Mouse (Mus musculus) ZHBTc4 (cell line): ENCODE measurements around the gene Gpcpd1.

Experiments used
- DNase-seq: peaks from one replicate; pipeline ENCODE4 v3.0.0-alpha.2; 2011; ENCODE audit warnings: low read depth, low spot score

Gene Gpcpd1

DNA sequence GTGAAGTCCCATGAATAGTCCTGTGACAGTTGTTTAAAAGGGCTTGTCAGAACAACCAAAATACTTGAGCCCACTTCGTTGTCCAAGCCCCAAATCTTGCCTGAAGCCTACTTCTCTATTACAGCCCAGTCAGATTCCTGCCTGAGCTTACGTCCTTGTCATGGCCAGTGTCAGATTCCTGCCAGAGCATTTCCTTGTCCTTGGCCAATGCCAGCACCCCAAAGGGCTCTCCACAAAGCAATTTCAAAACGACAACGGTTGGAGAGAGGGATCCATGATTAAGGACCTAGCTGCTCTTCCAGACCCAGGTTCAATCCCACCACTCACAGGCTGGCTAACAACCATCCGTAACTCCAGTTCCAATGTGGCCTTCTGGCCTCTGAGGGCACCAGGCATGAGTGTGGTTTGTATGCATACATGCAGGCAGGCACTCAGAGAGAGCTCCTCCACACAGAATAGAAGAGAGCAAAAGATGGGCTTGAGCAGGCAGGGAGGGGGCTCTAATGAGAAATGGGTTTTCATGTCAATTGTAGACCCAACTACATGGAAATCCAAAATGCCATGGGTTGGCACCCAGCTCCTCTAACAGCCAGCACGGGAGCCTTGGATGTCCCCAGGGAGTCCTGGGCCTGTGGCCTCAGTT is 70.2 kb downstream of the Gpcpd1 start:
- DNase-seq, result no peak

- peak; percentile 78 for DNase-seq
Observed at GRCm38 (mm10) chr2:132516130-132517030, 71.1 kb downstream of the Gpcpd1 start.

DNA sequence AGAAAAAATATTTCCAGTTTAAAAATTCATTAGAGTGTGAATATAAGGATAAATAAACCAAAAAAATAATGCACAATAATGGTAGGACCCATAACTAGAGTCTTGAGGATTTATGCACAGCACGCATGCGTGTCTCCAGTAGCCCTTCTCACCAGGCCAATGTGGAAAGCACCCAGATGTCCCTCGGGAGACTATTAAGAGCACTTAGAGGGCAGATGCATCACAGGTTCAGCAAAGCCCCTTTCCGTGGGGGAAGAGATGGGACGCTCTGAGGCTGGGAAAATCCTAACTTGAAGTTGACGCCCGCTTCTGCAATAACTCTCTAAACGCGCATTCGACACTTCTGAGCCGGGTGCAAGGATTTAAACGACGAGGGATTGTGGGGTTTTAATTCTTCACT is 71.9 kb downstream of the Gpcpd1 start:
- no peak for DNase-seq

DNA sequence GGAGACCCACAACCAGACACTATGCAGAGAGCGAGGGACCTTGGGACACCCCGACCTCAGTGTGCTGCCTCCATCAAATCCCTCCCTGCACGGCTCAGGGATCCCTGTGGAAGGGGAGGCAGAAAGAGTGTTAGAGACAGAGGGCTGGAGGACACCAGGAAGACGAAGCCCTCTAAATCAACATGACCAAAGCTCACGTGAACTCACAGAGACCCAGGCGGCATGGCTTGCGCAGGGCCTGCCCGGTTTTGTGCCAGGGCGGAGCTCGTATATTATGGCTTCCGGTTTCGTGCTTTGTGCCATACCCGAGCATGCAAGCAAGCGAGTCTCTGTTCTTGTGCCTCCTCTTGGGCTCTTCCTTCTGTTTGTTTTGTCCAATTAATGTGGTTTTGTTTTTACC is 72.5 kb downstream of the Gpcpd1 start:
- DNase-seq, result peak; percentile 24

- DNase-seq, result no peak
Observed at GRCm38 (mm10) chr2:132514353-132514752, 73.2 kb downstream of the Gpcpd1 start.

DNA sequence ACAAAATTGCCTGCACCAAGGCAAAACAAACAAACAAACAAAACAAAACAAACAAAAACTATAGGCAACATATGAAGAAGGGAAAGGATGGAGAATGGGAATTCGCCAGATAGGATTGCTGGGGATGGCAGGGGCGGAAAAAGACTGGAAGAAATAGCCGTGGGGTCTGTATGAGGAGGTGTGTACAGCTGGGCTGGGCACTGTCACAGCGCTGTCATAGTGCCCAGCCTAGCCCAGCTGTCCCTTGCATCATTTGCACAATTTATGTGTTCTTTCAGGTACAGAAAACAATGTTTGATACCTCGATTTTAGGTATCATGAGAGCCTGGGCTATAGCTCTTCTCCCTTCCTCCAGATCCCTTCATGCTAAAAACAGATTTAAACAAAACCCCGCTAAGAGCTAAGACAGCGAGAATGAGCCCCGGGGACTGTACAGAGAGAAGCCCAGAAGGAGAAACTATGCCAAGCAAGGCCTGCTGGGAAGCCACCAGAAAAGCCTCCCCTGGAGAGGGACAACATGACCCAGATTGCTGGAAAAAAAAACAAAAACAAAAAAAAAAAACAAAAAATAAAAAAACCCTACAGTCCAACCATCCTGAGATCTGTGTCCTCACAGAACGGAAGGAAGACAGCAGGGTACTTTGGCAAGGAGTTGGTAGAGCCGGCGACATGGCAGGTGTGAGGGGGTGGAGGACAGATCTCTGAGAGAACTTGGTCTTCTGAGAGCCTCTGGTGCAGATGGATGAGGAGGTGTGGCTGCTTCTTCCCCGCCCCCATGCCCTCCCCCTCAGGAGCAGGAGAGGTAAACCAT is 74.0 kb downstream of the Gpcpd1 start:
- no peak for DNase-seq

DNA sequence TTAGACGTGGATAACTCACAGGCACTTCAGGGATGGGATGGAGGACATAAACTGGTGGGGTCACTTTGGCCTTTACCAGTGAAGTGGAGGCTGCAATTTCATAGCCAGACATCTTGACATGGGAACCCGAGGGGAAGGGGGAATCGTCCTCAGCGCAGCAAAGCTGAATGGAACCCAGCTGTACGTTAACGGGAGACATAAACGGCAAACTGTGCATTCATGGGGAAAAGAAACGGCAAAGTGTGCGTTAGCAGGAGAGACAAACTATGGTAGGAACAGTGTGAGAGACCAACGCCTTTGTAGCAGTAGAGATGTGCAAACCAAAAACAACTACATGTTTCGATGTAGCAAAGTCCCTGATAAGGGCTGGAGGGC is 74.6 kb downstream of the Gpcpd1 start:
- DNase-seq, result no peak

- no peak for DNase-seq
Observed at GRCm38 (mm10) chr2:132512051-132512976, 75.2 kb downstream of the Gpcpd1 start.

DNA sequence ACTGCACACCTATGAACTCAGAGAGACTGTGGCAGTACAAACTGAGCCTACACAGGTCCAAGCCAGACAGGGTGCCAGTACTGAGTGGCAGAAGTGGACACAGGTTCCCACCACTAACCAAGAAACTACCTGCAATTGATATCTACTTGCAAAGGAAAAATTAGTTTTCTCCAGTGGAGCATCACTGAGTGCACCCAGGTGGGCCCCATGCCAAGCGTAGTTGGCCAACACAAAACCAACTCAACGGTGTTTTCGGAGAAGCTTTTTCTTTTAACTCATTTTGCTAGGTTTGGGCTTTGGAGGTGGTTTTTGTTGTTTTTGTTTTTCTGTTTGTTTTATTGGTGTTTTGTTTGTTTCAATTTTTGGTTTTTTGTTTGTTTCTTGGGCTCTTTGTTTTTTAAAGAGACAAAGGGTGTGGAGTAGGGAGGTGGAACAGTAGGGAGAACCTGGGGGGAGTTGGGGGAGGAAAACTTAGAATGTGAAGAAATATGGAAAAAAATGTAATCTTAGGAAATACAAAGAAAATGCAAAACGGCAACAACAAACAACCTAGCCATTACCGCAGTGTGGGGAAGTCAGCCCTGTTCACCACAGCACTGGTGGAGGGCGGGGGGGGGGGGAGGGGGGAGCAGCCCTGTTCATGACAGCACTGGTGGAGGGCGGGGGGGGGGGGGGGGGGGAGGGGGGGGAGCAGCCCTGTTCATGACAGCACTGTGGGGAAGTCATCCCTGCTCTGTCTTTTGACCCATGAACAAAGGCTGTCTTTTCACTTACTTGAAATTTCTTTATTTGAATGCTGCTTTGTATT is 76.3 kb downstream of the Gpcpd1 start:
- no peak for DNase-seq

DNA sequence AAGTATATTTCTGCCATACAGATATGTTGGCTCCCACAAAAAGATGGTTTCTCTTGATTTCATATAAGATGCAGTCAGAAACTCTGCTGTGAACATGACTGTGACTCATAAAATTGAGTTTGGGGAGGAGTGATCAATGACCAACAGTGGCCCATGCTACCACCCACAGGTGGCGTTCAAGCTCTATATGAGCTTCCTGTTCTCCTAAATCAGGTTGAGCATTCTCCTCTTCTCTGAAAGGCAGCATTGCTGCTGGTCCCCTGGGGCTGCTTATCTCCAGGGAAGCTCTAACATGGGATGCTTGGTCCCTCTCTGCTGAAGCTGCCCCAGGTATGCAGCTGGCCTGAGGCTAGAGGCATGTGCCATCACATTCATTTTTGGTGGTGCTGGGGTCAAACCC is 77.8 kb downstream of the Gpcpd1 start:
- no peak for DNase-seq

DNA sequence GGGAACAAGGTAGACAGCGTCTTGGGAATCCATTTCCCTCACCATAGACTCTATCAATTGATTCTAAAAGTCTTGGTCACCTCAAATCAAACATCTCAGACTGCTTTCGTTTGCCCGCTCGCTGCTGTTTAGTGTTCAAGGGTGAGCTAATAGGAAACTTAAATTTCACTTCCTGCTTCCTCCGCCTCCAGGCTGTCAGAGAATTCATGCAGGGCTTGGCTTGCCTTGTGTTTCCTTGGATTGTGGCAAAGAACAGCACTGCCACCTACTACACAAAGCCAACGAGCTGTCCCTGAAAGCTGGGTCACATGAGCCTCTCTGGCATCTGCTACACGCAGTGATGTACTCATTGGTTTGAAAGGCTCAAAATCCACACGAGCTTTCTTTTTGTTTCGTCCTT is 78.3 kb downstream of the Gpcpd1 start:
- DNase-seq, result no peak

- no peak for DNase-seq
Observed at GRCm38 (mm10) chr2:132507521-132507920, 80.0 kb downstream of the Gpcpd1 start.

DNA sequence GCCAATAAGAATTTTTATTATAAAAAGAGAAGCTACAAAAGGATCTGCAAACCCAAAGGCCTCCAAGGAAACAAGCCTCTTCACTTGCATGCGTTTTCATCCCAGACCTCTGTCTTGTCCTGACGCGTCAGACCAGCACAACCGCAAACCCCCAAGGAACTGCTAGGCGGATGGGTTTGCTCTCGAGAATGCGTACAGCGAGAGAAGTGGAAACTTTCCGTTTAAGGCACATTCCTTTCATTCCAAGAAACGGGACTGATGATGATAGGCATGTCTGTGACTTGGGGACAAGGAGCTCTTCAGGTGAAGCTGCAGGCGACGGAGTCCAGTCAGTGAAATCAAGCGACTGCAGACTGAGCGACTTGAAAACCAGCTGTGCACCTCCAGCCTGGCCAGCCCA is 80.4 kb downstream of the Gpcpd1 start:
- peak; percentile 69 for DNase-seq

DNA sequence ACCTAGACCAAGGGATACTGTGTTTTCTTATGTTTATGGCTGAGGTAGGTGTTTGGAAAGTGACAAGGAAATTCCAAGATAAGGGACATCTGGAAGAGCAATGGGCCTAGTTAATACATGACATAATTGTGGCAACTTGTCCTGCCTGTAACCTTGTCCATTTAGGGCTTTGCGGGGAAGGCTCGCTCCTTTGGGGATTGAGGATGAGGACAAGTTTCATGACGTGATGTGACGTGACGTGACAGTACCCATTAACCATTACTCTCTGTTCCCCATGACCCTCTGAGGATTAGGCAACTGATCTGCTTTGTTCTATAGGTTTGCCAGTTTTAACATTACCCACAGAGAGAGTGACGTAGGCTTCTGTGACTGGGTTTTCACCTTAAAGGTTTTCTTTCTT is 81.7 kb downstream of the Gpcpd1 start:
- no peak for DNase-seq

- no peak for DNase-seq
Observed at GRCm38 (mm10) chr2:132498344-132498743, 89.2 kb downstream of the Gpcpd1 start.

DNA sequence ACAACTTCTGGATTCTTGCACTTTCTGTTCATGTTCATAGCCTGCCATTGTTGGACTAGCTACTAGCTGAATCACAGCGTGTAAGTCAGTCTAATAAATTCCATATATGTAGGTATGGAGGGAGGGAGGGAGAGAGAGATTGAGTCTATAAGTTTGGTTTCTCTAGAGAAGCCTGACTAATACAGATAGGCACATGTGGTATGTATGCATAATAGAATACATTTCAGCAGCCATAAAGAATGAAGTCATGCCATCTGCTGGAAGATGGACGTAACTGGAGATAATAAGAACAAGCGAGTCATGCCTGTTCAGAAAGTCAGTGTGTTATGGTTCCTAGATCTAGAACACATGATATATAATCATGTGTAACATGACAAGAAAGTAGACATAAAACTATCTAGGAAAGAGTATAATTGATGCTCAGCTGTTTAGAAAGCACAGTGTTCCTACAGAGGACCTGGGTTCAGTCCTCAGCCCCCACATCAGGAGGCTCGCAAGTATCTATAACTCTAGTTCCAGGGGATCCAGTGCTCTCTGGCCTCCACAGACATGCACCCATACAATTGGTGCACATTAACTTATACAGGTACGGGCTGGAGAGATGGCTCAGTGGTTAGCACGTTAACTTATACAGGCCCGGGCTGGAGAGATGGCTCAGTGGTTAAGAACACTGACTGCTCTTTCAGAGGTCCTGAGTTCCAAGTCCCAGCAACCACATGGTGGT is 90.0 kb downstream of the Gpcpd1 start:
- DNase-seq, result no peak

DNA sequence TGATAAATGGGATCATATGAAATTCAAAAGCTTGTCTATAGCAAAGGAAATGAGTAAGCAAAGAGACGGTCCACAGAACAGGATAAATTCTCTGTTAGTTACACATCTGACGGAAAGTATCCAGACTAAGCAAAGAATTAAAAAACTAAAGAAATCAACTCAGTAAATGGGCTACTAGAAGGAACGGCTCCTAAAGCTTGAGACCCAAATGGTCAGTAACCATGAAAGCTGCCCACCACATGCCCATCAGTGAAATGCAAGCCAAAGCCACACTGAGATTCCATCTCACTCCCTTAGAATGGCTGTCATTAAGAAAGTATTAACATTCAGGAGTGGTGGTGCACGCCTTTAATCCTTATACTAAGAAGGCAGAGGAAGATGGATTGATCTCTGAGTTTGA is 94.3 kb downstream of the Gpcpd1 start:
- no peak for DNase-seq

DNA sequence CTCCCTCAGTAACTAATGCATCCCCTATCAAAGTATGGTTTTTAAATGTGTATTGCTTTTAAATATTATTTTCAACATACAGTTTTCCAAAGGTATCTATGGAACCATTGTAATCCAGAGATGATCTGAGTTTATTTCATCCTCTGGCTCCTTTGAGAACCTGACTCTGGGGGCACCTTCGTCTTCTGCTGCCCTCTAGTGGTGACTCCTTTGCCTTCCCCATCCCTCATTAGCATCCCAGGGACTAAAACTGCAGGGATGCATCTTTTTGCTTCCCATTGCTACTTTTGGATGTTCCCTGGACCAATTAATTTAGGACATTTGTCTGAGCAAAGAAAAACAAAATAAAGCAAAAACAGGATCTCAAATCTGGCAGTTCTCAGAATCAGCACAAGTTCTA is 102.1 kb downstream of the Gpcpd1 start:
- DNase-seq, result peak; percentile 70

DNA sequence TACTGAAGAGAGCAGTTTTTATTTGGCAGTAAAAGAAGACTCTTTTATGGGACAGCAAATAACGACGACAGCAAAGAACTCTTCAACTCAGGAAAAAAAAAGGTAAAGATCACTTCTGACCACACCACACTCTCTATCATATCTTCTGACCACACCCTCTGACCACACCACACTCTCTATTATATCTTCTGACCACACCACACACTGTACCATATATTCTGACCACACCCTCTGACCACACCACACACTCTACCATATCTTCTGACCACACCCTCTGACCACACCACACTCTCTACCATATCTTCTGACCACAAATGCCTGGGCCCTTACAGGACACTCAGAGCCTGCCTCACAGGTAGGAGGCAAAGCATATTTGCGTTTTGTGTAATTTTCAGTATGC is 106.0 kb downstream of the Gpcpd1 start:
- DNase-seq, result no peak
